Mouse (Mus musculus) liver, adult 2 months (tissue): ENCODE measurements around the gene Fstl5. TPM values are rescaled to one million over a fixed set of nuclear protein-coding genes. Genes with fewer than 3 reads are reported as not detected.

Experiments used
- DNase-seq: peaks from one replicate; pipeline ENCODE4 v3.0.0-alpha.2; 2011; ENCODE audit warnings: low read depth, low spot score; ENCODE audit errors: extremely low read depth
- H3K27ac ChIP-seq: fragments of 200-500 bp; replicated peaks from 2 replicates; pipeline ENCODE4 v1.5.1; 2012; ENCODE audit warnings: low read depth, mild to moderate bottlenecking, control low read depth, inconsistent platforms, low read length; ENCODE audit not compliant: insufficient read depth
- H3K27me3 ChIP-seq: fragments of 200-500 bp; 2 replicates; pipeline ENCODE4 v1.6.1; 2012; ENCODE audit warnings: mild to moderate bottlenecking, moderate library complexity, low read length, inconsistent platforms; ENCODE audit not compliant: control insufficient read depth, insufficient read depth
- H3K36me3 ChIP-seq: fragments of 200-500 bp; 2 replicates; pipeline ENCODE4 v1.6.1; 2012; ENCODE audit warnings: low read length, inconsistent platforms; ENCODE audit not compliant: control insufficient read depth, insufficient read depth
- H3K4me1 ChIP-seq: fragments of 200-500 bp; 2 replicates; pipeline ENCODE4 v1.6.1; 2011; ENCODE audit warnings: low read length; ENCODE audit not compliant: control insufficient read depth, insufficient read depth
- H3K4me3 ChIP-seq: fragments of 200-500 bp; 2 replicates; pipeline ENCODE4 v1.5.1; 2011; ENCODE audit warnings: low read depth, mild to moderate bottlenecking, control low read depth, low read length, moderate library complexity; ENCODE audit not compliant: insufficient read depth
- H3K79me2 ChIP-seq: fragments of 200-500 bp; 2 replicates; pipeline ENCODE4 v1.6.1; 2012; ENCODE audit warnings: inconsistent platforms, mild to moderate bottlenecking, low read length, moderate library complexity; ENCODE audit not compliant: control insufficient read depth, insufficient read depth
- H3K9ac ChIP-seq: fragments of 200-500 bp; 2 replicates; pipeline ENCODE4 v1.6.1; 2012; ENCODE audit warnings: low read depth, mild to moderate bottlenecking, control low read depth, inconsistent platforms, low read length
- CTCF ChIP-seq: fragments of 200-500 bp; IDR thresholded peaks from 2 replicates; pipeline ENCODE4 v1.5.1; 2011; ENCODE audit warnings: low read depth, low read length, control low read depth
- POLR2A ChIP-seq: fragments of 200-500 bp; IDR thresholded peaks from 2 replicates; pipeline ENCODE4 v1.6.1; 2011; ENCODE audit warnings: low read length, control low read depth; ENCODE audit not compliant: insufficient read depth; ENCODE audit errors: extremely low read depth
- WGBS: fragments of 180-500 bp; shearing (Covaris S2); methylation state at CpG from one replicate; pipeline ENCODE4 v1.1.7; 2018; 5-methylcytosine and 5-hydroxymethylcytosine counted together
- polyA plus RNA-seq: library from polyadenylated mRNA; depleted of rRNA; stranded (reverse); fragments of >200 nt; gene quantifications from 2 replicates; pipeline ENCODE4 v1.2.3, GENCODE M21; 2012
- total RNA-seq: library from RNA; depleted of rRNA; stranded (reverse); fragments of >200 nt; gene quantifications from 2 replicates; pipeline ENCODE4 v1.2.3, GENCODE M21; 2014

Fstl5 gene
- total and polyA plus RNA-seq, 2 experiments, result not detected

GRCm38 (mm10) chr3:76140445-76140844 lies 66.4 kb downstream of the Fstl5 start:
- 84% methylated on average over 1 of the region's 1 CpGs for WGBS

GRCm38 (mm10) chr3:76147846-76148245 lies 73.8 kb downstream of the Fstl5 start:
- no peaks in the 10 kb centered on the region for H3K4me1 ChIP-seq
- H3K79me2 ChIP-seq, result no peaks in the 10 kb centered on the region
- DNase-seq, result no peak
- H3K4me3 ChIP-seq, result no peak overlapping the region
- no peak overlapping the region for H3K27ac ChIP-seq
- H3K9ac ChIP-seq, result no peak overlapping the region
- TF ChIP-seq CTCF, result no peak
- TF ChIP-seq POLR2A, result no peak
- H3K36me3 ChIP-seq, result no peaks in the 10 kb centered on the region
- 83% methylated on average over 11 of the region's 11 CpGs for WGBS
- no peaks in the 10 kb centered on the region for H3K27me3 ChIP-seq

More at GRCm38 (mm10) chr3:76140445-76140844, 66.4 kb downstream of the Fstl5 start:
- Histone ChIP-seq H3K4me1 (no peaks in the 10 kb centered on the region), H3K9ac (no peak overlapping the region), H3K36me3 (no peaks in the 10 kb centered on the region), H3K79me2 (no peaks in the 10 kb centered on the region), H3K4me3 (no peak overlapping the region), H3K27ac (no peak overlapping the region), H3K27me3 (no peaks in the 10 kb centered on the region)
- no peak for TF ChIP-seq CTCF
- TF ChIP-seq POLR2A, result no peak
- DNase-seq, result no peak

- H3K4me3 ChIP-seq, result no peak overlapping the region
- no peak overlapping the region for H3K27ac ChIP-seq
- H3K36me3 ChIP-seq, result no peaks in the 10 kb centered on the region
- WGBS, result 79% methylated on average over 2 of the region's 2 CpGs
- no peak overlapping the region for H3K9ac ChIP-seq
- no peaks in the 10 kb centered on the region for H3K4me1 ChIP-seq
- TF ChIP-seq POLR2A (no peak), CTCF (no peak)
- DNase-seq, result no peak
- no peaks in the 10 kb centered on the region for H3K79me2 ChIP-seq
- no peaks in the 10 kb centered on the region for H3K27me3 ChIP-seq
Measured at GRCm38 (mm10) chr3:76238834-76239233, 164.8 kb downstream of the Fstl5 start.

- Histone ChIP-seq H3K27me3 (no peaks in the 10 kb centered on the region), H3K79me2 (no peaks in the 10 kb centered on the region), H3K27ac (no peak overlapping the region), H3K4me1 (no peaks in the 10 kb centered on the region), H3K9ac (no peak overlapping the region), H3K36me3 (no peaks in the 10 kb centered on the region), H3K4me3 (no peak overlapping the region)
- TF ChIP-seq CTCF, result no peak
- TF ChIP-seq POLR2A, result no peak
- WGBS, result 85% methylated on average over 1 of the region's 1 CpGs
- no peak for DNase-seq
Measured at GRCm38 (mm10) chr3:76251385-76251784, 177.3 kb downstream of the Fstl5 start.

- Histone ChIP-seq H3K36me3 (no peaks in the 10 kb centered on the region), H3K9ac (no peak overlapping the region), H3K27me3 (no peaks in the 10 kb centered on the region), H3K27ac (no peak overlapping the region), H3K79me2 (no peaks in the 10 kb centered on the region), H3K4me3 (no peak overlapping the region), H3K4me1 (no peaks in the 10 kb centered on the region)
- 81% methylated on average over 1 of the region's 1 CpGs for WGBS
- DNase-seq, result no peak
- no peak for TF ChIP-seq POLR2A
- TF ChIP-seq CTCF, result no peak
Measured at GRCm38 (mm10) chr3:76292993-76293392, 218.9 kb downstream of the Fstl5 start.

DNA sequence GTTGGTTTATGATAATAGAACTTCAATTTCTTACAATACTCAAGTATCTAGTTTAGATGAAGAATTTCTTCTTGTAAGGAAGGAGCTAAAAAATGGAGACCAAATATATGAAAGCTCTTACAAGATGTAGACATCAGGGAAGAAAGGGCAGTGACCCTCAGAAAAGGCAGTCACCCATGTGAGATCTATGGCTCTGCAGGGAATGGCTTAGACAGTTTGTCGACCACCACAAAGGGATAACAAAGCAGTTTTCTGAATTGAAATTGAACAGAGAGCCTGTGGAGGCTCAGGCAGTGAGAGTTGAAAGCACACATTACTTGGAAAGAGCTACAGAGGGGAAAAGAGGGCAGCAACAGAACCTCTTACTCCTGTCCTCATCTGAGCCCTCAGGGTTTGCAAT lies 220.3 kb downstream of the Fstl5 start:
- no peaks in the 10 kb centered on the region for H3K4me1 ChIP-seq
- H3K9ac ChIP-seq, result no peak overlapping the region
- 39% methylated on average over 1 of the region's 1 CpGs for WGBS
- TF ChIP-seq POLR2A (no peak), CTCF (no peak)
- no peaks in the 10 kb centered on the region for H3K27me3 ChIP-seq
- DNase-seq, result no peak
- H3K79me2 ChIP-seq, result no peaks in the 10 kb centered on the region
- no peak overlapping the region for H3K4me3 ChIP-seq
- no peak overlapping the region for H3K27ac ChIP-seq
- no peaks in the 10 kb centered on the region for H3K36me3 ChIP-seq
